ENCODE assay signal across 16 mouse cellular contexts in genomic region chr1:132564946-132565345, GRCm38 (mm10). TPM values are rescaled to one million over a fixed set of nuclear protein-coding genes. Genes with fewer than 3 reads are reported as not detected.
"Had no signal": no experiment of that assay in that cellular context is flagged by ENCODE, and none has a peak within 500 bp of the region (broad histone marks: within the 10 kb centered on the region; RNA-seq: fewer than 3 reads in every experiment).

No protein-coding gene starts in this region.

- H3K4me1 ChIP-seq: liver, embryonic 15.5 days had no signal

- H3K4me2 ChIP-seq: liver, embryonic 11.5 days; liver, embryonic 15.5 days; lung, embryonic 14.5 days; neural tube, embryonic 13.5 days had no signal

- H3K9me3 ChIP-seq: limb, embryonic 10.5 days; liver, embryonic 15.5 days; midbrain, embryonic 10.5 days; neural tube, embryonic 13.5 days had no signal

- H3K27me3 ChIP-seq: neural tube, embryonic 13.5 days had no signal

- H3K27ac ChIP-seq: kidney, postnatal 0 days; limb, embryonic 10.5 days; liver, embryonic 15.5 days; midbrain, embryonic 10.5 days; neural tube, embryonic 13.5 days had no signal

- DNase-seq: lung, embryonic 14.5 days; lung, postnatal 10 days; lung, postnatal 4 days; retina, postnatal 1 day; right cerebral cortex, postnatal 4 days; spleen, adult 18-20 months; thymus, adult 18-20 months; thymus, postnatal 14 days had no signal

- H3K9ac ChIP-seq: liver, embryonic 15.5 days; lung, embryonic 14.5 days; neural tube, embryonic 13.5 days had no signal

- H3K4me3 ChIP-seq: limb, embryonic 10.5 days; liver, embryonic 15.5 days; midbrain, embryonic 10.5 days; neural tube, embryonic 13.5 days had no signal

- ATAC-seq: midbrain, embryonic 16.5 days had no signal

- H3K36me3 ChIP-seq: limb, embryonic 10.5 days; liver, embryonic 15.5 days; midbrain, embryonic 10.5 days; neural tube, embryonic 13.5 days had no signal

RNA-seq across cellular contexts. Expression of gene Cntn2, which starts 21.9 kb away (rescaled TPM):
- total RNA-seq: megakaryocyte, adult 5-6 weeks had no signal
